Mouse (Mus musculus): ENCODE measurements at regions not wholly inside any gene's neighbourhood (a gene's known extent, or its start where the extent isn't known, plus 50 kb on each side); places are given as distances from the start of the nearest gene placed in this dataset.

GRCm38 (mm10) chrX:52668679-52669078 is 54.9 kb upstream of the Gpc3 start:
- DNase-seq (ENCODE audit: low read depth, low spot score): no peak

GRCm38 (mm10) chrX:52679045-52679444 is 65.3 kb upstream of the Gpc3 start:
- DNase-seq (ENCODE audit: low read depth, low spot score): peak; percentile 46

GRCm38 (mm10) chrX:52694392-52694791 is 80.6 kb upstream of the Gpc3 start:
- peak; percentile 21 for DNase-seq (ENCODE audit: low read depth, low spot score)

GRCm38 (mm10) chrX:52699615-52700014 is 85.9 kb upstream of the Gpc3 start:
- no peak for DNase-seq (ENCODE audit: low read depth, low spot score)

- peak; percentile 27 for DNase-seq (ENCODE audit: low read depth, low spot score)
Measured at GRCm38 (mm10) chrX:52717495-52717894, 73.5 kb upstream of the Ccdc160 start.

- DNase-seq (ENCODE audit: low read depth, low spot score): no peak
Measured at GRCm38 (mm10) chrX:52738116-52738515, 52.9 kb upstream of the Ccdc160 start.

All from forelimb bud, embryonic 11.5 days (tissue).